Mouse (Mus musculus) layer of hippocampus, adult 11-12 months (tissue): ENCODE data around the gene Agap3.

Experiments
- DNase-seq: peaks from one replicate; pipeline ENCODE4 v3.0.0; 2022; ENCODE audit warnings: low spot score

Gene Agap3

DNA sequence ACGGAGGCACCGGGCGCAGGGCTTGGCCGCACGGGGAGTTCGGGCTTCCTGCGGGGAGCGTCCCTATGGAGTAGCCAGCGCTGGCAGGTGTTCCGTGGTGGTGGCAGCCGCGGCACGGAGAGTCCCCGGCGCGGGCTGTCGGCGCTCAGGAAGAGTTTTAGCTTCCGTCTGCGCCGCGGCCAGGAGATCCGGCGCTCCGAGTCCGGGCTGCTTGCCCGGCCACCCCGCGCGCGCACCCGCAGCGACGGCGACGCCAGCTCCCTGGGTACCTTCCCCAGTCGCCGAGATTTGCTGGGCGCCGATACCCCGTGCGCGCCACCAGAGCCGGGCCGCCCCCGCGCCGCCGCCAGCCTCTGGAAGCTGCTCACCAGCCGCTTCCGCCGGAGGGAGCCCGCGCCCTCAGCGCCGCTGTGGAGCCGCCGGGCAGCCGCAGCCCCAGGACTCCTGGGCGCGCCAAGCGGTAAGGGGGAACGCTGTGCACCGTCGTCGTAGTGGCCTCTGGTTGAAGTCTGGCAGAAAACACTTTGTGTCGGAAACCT is 22.8 kb downstream of the Agap3 start:
- DNase-seq, result peak; percentile 63

DNA sequence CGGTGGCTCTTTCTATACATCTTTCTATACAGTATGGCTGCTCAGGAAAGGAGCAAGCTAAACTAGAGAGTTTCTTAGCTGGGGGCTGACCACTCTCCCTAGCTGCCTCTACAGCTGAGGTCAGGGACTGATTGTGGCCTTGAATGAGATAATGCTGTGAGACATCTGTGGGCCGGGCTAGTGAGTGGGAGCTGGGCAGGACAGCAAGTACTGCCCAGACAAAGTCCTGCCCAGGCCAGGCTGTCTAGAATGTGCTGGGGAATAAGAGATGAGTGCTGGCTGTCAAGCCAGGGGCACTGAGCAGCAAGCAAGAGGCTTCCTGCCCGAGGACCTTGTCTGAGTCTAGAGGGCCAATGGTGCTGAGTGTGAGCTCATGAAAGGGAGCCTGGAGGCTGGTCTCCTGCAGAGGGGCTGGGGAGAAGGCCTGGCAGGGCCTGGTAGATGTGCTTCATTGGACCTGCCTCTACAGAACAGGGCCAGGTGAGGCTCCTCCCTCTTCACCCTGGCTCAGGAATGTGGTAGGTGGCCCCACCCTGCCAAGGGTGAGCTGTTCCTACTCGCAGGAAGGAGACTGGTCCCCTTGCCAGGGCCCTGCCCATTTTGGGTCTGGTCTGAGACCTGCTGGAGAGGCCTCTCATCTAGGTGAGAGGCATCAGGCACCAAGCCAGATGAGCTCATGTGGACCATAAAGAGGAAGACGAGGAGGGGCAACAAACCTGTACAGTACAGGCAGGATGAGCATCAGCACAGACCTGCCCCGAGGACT is 23.7 kb downstream of the Agap3 start:
- no peak for DNase-seq

DNA sequence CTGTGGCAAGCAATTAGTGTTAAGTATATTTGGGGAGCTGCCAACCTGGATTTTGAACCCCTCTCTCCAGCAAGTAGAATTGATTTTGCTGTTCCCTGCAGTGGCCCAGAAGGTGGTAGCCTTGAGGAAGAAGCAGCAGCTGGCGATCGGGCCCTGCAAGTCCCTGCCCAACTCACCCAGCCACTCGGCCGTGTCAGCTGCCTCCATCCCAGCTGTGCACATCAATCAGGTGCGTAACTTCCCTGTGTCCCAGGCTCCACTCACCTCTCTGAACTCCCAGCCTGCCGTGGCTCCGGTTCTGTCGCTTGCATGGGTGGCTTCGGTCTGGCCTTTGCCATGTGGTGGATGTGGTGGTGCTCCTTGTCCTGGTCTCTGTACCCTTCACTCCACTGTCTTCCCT is 25.9 kb downstream of the Agap3 start:
- no peak for DNase-seq

DNA sequence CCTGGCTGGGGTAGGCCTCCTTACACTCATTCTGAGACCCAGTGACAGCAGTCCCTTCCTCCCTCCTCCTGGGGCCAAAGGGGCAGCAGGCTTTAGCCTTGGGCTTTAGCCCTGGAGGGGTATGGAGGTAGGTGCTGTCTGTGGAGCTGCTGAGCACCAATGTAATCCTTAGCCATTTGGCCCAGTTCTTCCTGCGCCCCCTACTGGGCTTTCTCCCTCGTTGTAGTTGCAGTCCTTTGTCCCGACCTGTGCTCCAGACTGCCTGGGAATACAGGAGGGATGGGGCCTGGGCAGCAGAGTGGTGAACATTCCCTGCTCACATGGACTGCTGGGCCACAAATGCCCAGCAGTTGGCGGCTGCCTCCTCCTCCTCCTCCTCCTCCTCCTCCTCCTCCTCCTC is 29.7 kb downstream of the Agap3 start:
- peak; percentile 66 for DNase-seq

DNA sequence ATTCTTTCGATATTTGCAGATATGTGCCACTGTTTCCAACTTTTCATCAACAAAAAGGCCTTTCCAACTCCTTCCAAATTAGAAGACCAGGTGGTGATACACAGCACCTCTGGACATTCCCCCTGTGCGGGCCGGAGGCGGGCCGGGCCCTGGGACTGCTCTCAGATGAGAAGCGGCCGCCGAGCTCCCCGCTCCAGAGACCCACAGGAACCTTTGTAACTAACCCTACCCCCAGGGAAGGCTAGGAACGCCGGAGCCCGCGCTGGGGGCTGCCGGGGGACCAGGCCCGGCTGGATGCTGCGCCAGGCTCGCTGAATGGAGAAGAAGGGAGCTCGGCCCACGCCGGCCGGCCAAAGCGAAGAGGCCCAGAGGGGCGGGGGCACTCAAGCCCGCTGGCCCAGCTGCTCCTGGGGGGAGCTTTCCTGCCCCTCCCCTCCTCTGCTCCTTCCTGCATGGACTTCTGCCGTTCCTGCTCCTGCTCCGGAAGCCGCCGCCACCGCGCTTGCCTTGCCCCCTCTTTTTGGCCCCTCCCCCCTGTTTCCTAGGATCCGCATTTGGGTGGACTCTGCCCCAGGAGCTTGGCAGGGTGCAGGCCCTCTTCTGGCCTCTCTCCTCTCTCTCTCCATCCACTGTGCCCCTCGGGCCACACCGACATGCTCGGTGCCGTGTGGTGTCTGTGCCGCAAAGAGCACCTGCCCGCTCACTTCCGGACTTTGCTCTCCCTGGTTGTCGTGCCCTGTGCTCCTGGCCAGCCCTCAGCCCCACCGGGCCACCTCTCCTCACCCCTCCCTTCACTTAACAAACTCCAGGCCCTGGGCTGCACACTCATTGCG is 30.5 kb downstream of the Agap3 start:
- DNase-seq, result no peak

DNA sequence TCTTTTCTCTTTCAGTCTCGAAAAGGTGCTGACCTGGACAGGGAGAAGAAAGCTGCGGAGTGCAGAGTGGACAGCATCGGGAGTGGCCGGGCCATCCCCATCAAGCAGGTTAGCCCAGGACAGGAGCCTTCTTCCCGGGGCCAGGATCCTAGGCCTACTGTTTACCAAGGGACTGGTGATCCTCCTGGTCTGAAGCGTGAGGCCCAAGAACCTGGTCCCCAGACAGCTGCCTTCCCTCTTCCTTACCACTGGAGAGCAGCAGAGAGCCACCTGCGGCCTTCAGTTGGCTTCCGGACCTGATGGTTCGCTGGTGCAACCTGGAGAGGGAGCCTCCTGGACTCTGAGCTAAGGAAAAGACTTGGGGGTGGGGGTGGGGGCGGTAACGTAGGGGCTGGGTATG is 31.3 kb downstream of the Agap3 start:
- peak; percentile 65 for DNase-seq

DNA sequence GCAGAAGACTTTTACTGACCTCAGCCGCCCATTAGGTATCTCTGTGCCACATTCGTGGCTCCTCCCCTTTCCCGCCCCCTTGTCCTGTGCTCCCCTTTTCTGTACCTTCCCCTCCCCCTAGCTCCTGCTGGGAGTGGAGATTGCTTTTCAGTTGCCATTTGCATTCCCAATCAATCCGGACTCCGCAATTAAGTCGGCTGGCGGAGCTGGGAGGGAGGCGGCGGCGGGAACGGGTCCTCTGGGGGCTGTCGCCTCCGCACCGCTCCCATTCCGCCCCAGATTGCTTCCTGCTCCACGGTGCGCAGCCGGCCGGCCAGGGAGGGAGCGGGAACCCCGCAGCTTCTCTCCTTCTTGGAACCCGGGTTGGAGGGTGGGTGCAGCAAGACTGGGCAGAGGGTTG is 33.0 kb downstream of the Agap3 start:
- DNase-seq, result no peak

DNA sequence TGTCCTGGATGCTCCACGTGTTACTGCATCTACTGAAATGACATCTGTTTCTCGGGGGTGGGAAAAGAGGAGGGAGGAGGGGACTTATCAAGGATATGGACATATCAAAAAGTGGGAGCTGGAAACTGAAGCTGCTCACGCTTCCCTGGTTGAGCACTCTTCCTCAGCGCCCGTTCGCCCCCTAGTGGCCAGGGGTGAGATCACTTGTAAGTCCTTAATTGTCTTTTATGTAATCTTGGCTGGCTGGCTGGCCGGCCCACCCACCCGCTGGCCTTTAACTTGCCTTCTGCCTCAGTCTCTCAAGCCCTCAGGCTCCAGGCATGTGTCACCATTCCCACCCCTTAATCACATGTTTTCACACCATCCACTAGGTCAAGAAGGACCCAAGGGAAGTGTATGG is 34.1 kb downstream of the Agap3 start:
- peak; percentile 91 for DNase-seq

DNA sequence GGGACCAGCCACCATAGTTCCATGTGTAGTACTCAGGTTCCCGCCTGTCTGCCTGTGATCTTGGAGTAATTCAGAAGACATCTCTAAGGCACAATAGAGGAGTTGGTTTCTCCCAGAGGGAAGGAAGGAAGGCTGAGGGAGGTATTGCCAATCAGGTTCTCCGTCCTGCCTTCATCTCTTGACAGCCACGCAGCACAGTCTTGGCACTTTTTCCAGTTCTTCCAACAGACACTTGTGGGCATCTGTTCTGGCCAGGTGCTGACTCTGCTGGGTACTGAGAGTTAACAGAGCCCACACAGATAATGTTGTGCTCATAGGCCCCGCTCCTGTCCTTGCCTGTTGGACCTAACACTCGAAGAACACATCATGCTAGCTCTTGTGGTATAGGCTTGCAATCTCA is 34.8 kb downstream of the Agap3 start:
- DNase-seq, result no peak

DNA sequence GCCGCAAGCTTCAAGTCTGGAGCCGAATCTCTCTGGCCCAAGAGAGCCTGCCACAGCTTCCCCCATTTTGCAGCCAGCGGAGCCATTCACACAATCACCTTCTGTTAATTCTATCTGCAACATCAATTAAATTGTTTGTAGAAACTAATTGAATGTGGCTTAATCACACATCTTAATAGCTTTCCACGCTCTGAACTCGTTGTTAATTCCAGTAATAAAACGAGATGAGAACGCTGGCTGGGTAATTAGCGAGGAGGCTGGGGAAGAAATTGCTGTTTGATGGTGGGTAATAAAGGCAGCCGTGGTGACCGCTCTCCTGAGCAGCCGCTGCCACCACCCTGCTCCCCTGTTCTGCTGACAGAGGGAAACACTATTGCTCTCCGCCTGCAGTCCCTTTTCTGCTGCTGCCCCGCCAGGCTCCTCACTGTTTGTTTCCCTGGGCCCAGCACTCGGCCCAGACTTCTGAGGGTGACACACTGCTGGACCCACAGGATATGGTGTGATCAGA is 38.5 kb downstream of the Agap3 start:
- DNase-seq, result no peak

DNA sequence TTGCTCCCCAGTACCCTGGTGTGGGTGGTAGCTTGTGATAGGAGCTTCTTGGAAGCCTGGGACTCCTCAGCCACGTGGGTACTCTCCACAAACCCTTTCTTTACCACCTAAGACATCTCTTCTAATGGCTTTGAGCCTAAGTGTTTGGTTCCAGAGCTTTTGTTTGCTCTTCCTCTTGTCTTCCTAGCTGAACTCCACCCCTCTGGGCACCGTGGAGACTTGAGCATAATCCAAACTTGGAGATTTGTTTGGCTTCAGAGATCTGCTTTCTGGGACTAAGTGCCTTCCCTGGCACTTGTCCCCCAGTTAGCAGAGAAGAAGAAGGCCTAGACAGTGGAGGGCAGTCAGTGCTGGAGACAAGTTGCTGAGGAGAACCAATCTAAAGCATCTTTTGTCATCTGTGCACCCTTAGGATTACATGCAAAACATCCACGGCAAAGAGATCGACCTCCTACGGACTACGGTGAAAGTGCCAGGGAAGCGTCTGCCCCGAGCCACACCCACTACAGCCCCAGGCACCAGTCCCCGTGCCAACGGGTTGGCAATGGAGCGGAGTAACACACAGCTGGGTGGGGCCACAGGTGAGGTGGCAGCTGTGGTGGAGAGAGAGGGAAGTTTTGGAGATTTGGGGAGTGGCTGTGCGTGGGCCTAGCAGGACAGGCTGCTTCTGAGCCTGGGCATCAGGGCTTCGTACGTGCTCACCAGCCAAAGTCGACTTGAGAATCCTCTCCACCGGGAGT is 40.7 kb downstream of the Agap3 start:
- no peak for DNase-seq

DNA sequence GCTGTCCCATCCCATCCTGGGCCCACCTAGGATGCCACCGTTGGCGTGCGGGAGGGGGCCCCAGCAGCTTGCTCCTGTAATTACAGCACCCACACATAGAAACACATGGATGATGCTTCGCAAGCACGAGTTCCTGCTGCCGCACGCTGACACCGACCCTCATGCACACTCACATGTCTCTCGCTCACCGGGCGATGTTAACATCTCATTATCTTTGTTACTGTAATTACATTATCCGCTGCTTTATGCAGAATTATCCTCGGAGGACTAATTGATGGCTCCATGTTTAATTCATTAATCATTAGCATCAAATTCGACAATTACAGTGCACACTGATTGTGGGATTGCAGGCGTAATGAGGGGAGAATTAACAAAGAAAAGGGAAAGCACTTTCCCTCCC is 43.0 kb downstream of the Agap3 start:
- no peak for DNase-seq

DNA sequence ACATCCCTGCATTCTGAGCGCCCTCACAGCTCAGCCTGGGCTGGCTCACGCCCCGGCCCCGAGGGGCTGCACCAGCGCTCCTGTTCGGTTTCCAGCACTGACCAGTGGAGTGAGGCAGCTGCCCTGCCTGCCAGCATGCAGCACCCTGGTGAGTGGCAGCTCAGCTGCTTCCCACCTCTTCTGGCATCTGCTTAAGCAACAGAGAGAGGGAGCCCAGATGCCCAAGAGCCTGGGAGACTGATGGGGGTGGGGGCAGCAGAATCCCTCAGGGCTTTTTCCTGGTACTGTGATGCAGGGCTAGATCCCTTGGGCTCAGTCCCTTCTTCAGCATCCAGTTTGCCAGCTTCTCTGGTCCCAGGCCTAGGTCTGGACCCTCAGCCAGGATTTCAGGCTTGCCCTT is 44.8 kb downstream of the Agap3 start:
- no peak for DNase-seq

DNA sequence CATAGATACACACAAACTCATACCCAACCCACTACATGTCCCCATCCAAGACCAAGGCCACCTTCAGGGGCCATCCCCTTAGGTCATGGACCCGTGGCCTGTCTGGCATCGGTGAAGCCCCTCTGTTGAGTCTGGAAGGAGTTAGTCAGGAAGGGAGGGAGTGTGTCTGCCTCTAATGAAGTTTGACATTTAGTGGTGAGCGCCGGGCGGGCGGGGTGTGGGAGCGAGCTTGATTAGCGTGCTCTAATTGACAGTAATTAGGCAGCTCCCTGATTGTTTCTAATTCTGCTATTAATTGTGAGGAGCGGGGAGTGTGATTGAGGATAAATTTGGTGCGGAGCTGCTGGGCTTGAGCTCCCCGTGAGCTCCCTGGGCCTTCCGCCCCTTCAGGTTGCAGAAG is 45.5 kb downstream of the Agap3 start:
- peak; percentile 3 for DNase-seq

DNA sequence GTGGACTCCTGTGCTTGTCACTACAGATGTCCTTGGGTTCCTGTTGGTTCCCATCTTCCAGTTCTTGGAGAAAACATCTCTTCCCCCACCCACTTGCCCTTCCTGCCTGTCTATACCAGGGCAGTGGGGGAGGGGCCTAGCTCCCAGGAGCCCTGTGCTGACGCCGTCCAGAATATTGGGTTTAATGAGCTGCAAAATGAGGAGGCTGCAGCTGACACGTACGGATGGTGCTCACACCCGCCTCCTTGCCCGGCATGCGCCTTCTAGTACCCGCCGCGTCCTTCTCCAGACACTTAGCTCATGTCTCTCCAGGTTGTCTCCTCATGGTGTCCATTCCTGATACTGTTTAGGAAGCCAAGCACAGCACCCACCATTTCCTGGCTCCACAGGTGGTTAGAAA is 47.1 kb downstream of the Agap3 start:
- peak; percentile 13 for DNase-seq

DNA sequence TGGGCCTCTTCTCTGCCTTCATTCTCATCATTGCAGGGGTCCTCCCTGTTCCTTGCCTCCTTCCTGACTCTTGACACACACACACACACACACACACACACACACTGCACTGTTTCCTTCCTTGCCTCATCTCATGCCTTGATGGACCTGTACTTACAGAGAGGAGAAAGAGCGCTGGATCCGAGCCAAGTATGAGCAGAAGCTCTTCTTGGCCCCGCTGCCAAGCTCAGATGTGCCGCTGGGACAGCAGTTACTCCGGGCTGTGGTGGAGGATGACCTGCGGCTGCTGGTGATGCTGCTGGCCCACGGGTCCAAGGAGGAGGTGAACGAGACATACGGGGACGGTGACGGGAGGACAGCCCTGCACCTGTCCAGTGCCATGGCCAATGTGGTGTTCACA is 48.9 kb downstream of the Agap3 start:
- DNase-seq, result peak; percentile 18

DNA sequence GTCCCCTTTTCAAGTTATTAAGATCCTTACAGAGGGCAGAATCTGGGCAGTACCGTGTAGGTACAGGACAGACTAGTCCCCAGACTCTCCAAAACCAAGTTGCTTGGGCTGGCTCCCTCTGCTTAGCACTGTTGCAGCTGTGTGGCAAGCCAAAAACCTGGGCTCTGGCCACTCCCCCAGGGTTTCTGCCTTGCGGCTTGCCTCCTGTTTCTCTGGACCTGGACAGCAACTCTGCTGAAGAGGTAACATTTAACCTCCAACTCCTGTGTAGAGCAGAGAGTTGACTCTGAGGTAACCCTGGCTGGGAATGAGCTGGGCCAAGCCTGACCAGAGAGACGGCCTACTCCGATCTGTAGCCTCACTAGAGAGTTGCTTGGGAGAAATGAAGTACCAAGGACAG is 50.8 kb downstream of the Agap3 start:
- DNase-seq, result no peak

DNA sequence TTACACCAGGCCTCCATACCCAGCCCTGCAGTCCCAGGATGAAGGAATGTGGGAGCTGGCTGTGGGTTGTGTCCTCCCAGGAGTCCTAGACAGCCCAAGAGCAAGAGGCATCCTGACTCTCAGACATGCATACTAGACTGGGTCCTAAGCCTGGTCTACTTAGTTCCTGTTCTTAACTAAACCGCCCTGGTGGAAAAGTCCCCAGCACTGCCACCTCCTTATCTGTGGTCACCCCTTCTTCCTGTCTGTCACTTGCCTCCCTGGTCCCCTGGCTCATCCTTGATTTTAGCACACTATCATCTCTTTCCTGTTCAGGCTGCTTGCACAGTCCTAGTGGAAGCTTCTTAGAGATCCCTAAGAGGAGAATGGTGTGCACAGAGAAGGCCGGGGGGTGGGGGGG is 53.5 kb downstream of the Agap3 start:
- DNase-seq, result no peak

DNA sequence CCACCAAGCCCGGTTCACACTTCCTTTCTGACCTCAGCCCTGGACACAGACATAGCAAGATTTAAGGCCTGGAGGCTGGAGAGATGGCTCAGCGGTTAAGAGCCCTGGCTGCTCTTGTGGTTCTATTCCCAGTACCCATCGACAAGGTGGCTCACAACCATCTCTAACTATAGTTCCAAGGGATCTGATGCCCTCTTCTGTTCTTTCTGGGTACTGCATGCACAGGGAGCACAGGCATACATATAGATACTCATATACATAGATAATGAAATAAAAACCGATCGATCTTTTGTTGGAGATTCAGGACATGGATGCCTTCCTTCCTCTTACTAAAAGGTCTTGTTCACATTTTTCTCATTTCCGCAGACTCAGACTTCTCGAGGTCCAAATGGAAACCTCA is 56.4 kb downstream of the Agap3 start:
- DNase-seq, result no peak

DNA sequence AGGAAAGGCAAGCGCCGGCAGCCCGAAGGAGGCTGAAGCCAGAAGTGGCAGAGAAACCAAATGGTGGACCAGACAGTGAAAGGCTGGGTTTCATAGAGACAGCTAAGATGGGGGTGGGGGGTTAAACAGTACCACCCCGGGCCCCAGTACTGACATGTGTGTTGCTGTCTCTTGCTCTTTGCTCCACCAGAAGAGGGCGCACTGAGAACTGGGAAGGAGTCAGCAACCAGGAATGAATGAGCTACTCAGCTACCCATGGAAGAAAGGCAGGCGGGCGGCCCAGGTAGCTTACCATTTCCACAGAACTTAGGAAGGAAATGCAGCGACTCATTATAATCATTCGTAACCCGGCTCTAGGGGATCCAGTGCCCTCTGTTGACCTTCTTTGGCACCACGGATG is 58.7 kb downstream of the Agap3 start:
- peak; percentile 46 for DNase-seq

DNA sequence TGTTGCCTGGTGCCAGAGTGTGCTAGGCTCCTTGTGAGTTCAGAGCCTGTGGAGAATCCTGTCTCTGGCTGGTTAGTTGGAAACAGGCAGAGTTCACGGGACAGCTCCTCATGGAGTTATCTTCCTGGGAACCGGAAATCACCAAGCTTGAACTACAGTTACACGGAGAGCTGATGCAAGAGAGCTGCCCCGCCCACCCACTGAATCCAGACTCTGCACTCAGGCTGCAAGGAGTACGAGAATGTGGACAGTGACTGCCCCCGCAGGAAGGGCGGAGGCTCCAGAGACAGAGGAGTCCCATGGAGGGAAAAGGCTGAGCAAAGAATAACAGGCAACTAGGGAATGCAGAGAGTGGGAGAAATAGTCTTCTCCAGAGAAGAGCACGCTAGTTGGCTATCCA is 60.3 kb downstream of the Agap3 start:
- DNase-seq, result no peak

DNA sequence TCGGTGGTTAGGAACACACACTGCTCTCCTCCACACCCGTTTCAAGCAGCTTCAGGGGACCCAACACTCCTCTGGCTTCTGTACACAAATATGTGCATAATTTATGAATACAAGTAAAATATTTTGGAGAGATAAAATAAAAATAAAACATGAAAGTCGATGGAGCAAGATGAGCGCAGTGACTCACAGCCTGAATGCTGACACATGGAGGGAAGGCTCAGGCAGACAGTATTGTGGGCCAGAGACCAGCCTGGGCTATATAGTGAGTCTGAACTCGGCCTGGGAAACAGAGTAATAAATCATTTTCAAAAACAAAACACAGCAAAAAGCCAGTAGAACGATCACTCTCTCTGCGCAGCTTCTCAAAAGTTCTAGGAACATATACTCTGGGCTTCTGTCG is 69.4 kb downstream of the Agap3 start:
- no peak for DNase-seq
